Mouse (Mus musculus): Measurements from ENCODE around the gene Ctdspl. TPM values are rescaled to one million over a fixed set of nuclear protein-coding genes. Genes with fewer than 3 reads are reported as not detected.
A peak's percentile ranks its signal among the peaks of the same experiment; 100 is the strongest.

Gene Ctdspl
- polyA plus RNA-seq, 1 experiment from 2014 or later: 17.8 TPM

GRCm38 (mm10) chr9:118924554-118925085 lies 1.6 kb upstream of the Ctdspl start:
- no peak for ATAC-seq (ENCODE audit: low read depth)
- peaks cover 31% of the 10 kb centered on the region for H3K4me1 ChIP-seq (ENCODE audit: control insufficient read depth, insufficient read depth, low read length)

GRCm38 (mm10) chr9:118925286-118926110 lies 755 bp upstream of the Ctdspl start:
- H3K36me3 ChIP-seq (ENCODE audit: control insufficient read depth, insufficient read depth, low read length): 0 out of 2 replicates have a peak, but pooled peaks cover 8% of the 10 kb centered on the region
- H3K4me2 ChIP-seq (ENCODE audit: low read depth, low read length): peak overlapping the region; percentile 93
- H3K4me3 ChIP-seq (ENCODE audit: low read depth, low read length): peak overlapping the region; percentile 83
- DNase-seq (ENCODE audit: low spot score) (peak; percentile 98), ATAC-seq (ENCODE audit: low read depth) (peak; percentile 92)
- H3K4me1 ChIP-seq (ENCODE audit: control insufficient read depth, insufficient read depth, low read length): peaks cover 28% of the 10 kb centered on the region
- H3K27ac ChIP-seq (replicated peaks; ENCODE audit: low read depth, low read length): peak overlapping the region; percentile 91
- no peaks in the 10 kb centered on the region for H3K9me3 ChIP-seq (ENCODE audit: control insufficient read depth, low read length)
- WGBS: under 1% methylated on average over 43 of the region's 53 CpGs
- no peaks in the 10 kb centered on the region for H3K27me3 ChIP-seq (replicated peaks; ENCODE audit: control insufficient read depth, insufficient read depth, low read length)
- H3K9ac ChIP-seq (ENCODE audit: low read depth, low read length): peak overlapping the region; percentile 86

More at GRCm38 (mm10) chr9:118924554-118925085, 1.6 kb upstream of the Ctdspl start:
- no peaks in the 10 kb centered on the region for H3K9me3 ChIP-seq (ENCODE audit: control insufficient read depth, low read length)
- H3K27ac ChIP-seq (replicated peaks; ENCODE audit: low read depth, low read length): peak overlapping the region; percentile 63; the same call in 1 of the 2 replicates
- no peaks in the 10 kb centered on the region for H3K27me3 ChIP-seq (replicated peaks; ENCODE audit: control insufficient read depth, insufficient read depth, low read length)
- H3K9ac ChIP-seq (ENCODE audit: low read depth, low read length): peak overlapping the region; percentile 86
- H3K4me3 ChIP-seq (ENCODE audit: low read depth, low read length): peak overlapping the region; percentile 83
- 0 out of 2 replicates have a peak, but pooled peaks cover 6% of the 10 kb centered on the region for H3K36me3 ChIP-seq (ENCODE audit: control insufficient read depth, insufficient read depth, low read length)
- peak overlapping the region; percentile 93 for H3K4me2 ChIP-seq (ENCODE audit: low read depth, low read length)
- DNase-seq (ENCODE audit: low spot score): no peak
- WGBS: 13% methylated on average over 16 of the region's 16 CpGs

GRCm38 (mm10) chr9:118926688-118927321 lies 552 bp downstream of the Ctdspl start:
- Histone ChIP-seq H3K9me3 (ENCODE audit: control insufficient read depth, low read length) (no peaks in the 10 kb centered on the region), H3K9ac (ENCODE audit: low read depth, low read length) (peak overlapping the region; percentile 86), H3K36me3 (ENCODE audit: control insufficient read depth, insufficient read depth, low read length) (0 out of 2 replicates have a peak, but pooled peaks cover 8% of the 10 kb centered on the region), H3K4me3 (ENCODE audit: low read depth, low read length) (peak overlapping the region; percentile 83), H3K4me2 (ENCODE audit: low read depth, low read length) (peak overlapping the region; percentile 93), H3K27me3 (replicated peaks; ENCODE audit: control insufficient read depth, insufficient read depth, low read length) (no peaks in the 10 kb centered on the region), H3K27ac (replicated peaks; ENCODE audit: low read depth, low read length) (peak overlapping the region; percentile 91), H3K4me1 (ENCODE audit: control insufficient read depth, insufficient read depth, low read length) (peaks cover 28% of the 10 kb centered on the region)
- no peak for ATAC-seq (ENCODE audit: low read depth)
- 6% methylated on average over 13 of the region's 68 CpGs for WGBS
- no peak for DNase-seq (ENCODE audit: low spot score)

GRCm38 (mm10) chr9:118927501-118927900 lies 1.2 kb downstream of the Ctdspl start:
- Histone ChIP-seq H3K27me3 (replicated peaks; ENCODE audit: control insufficient read depth, insufficient read depth, low read length) (no peaks in the 10 kb centered on the region), H3K9me3 (ENCODE audit: control insufficient read depth, low read length) (no peaks in the 10 kb centered on the region), H3K4me1 (ENCODE audit: control insufficient read depth, insufficient read depth, low read length) (peaks cover 28% of the 10 kb centered on the region), H3K9ac (ENCODE audit: low read depth, low read length) (peak overlapping the region; percentile 86), H3K4me3 (ENCODE audit: low read depth, low read length) (peak overlapping the region; percentile 83), H3K36me3 (ENCODE audit: control insufficient read depth, insufficient read depth, low read length) (0 out of 2 replicates have a peak, but pooled peaks cover 8% of the 10 kb centered on the region), H3K27ac (replicated peaks; ENCODE audit: low read depth, low read length) (peak overlapping the region; percentile 91; the same call in 1 of the 2 replicates), H3K4me2 (ENCODE audit: low read depth, low read length) (peak overlapping the region; percentile 93)
- 21% methylated on average over 8 of the region's 8 CpGs for WGBS
- DNase-seq (ENCODE audit: low spot score): no peak
- ATAC-seq (ENCODE audit: low read depth): no peak

- Histone ChIP-seq H3K9me3 (ENCODE audit: control insufficient read depth, low read length) (no peaks in the 10 kb centered on the region), H3K9ac (ENCODE audit: low read depth, low read length) (peak overlapping the region; percentile 86; the same call in 1 of the 2 replicates), H3K36me3 (ENCODE audit: control insufficient read depth, insufficient read depth, low read length) (0 out of 2 replicates have a peak, but pooled peaks cover 11% of the 10 kb centered on the region), H3K27me3 (replicated peaks; ENCODE audit: control insufficient read depth, insufficient read depth, low read length) (no peaks in the 10 kb centered on the region), H3K27ac (replicated peaks; ENCODE audit: low read depth, low read length) (no peak overlapping the region), H3K4me2 (ENCODE audit: low read depth, low read length) (peak overlapping the region; percentile 93), H3K4me3 (ENCODE audit: low read depth, low read length) (peak overlapping the region; percentile 83), H3K4me1 (ENCODE audit: control insufficient read depth, insufficient read depth, low read length) (peaks cover 28% of the 10 kb centered on the region)
- ATAC-seq (ENCODE audit: low read depth): no peak
- DNase-seq (ENCODE audit: low spot score): no peak
- WGBS: 46% methylated on average over 2 of the region's 2 CpGs
Observed at GRCm38 (mm10) chr9:118928007-118928406, 1.8 kb downstream of the Ctdspl start.

- WGBS: 39% methylated on average over 7 of the region's 7 CpGs
- no peak for DNase-seq (ENCODE audit: low spot score)
Observed at GRCm38 (mm10) chr9:118928656-118929055, 2.4 kb downstream of the Ctdspl start.

GRCm38 (mm10) chr9:118930611-118931010 lies 4.4 kb downstream of the Ctdspl start:
- Histone ChIP-seq H3K36me3 (ENCODE audit: control insufficient read depth, insufficient read depth, low read length) (0 out of 2 replicates have a peak, but pooled peaks cover 12% of the 10 kb centered on the region), H3K27me3 (replicated peaks; ENCODE audit: control insufficient read depth, insufficient read depth, low read length) (no peaks in the 10 kb centered on the region), H3K4me2 (ENCODE audit: low read depth, low read length) (no peak overlapping the region), H3K27ac (replicated peaks; ENCODE audit: low read depth, low read length) (no peak overlapping the region), H3K4me3 (ENCODE audit: low read depth, low read length) (no peak overlapping the region), H3K4me1 (ENCODE audit: control insufficient read depth, insufficient read depth, low read length) (peaks cover 21% of the 10 kb centered on the region), H3K9ac (ENCODE audit: low read depth, low read length) (no peak overlapping the region), H3K9me3 (ENCODE audit: control insufficient read depth, low read length) (no peaks in the 10 kb centered on the region)
- ATAC-seq (ENCODE audit: low read depth) (no peak), DNase-seq (ENCODE audit: low spot score) (no peak)
- WGBS: 70% methylated on average over 9 of the region's 9 CpGs

More at GRCm38 (mm10) chr9:118928656-118929055, 2.4 kb downstream of the Ctdspl start:
- peak overlapping the region; percentile 34 for H3K9ac ChIP-seq (ENCODE audit: low read depth, low read length)
- H3K4me3 ChIP-seq (ENCODE audit: low read depth, low read length): peak overlapping the region; percentile 83; the same call in 1 of the 2 replicates
- H3K36me3 ChIP-seq (ENCODE audit: control insufficient read depth, insufficient read depth, low read length): 0 out of 2 replicates have a peak, but pooled peaks cover 14% of the 10 kb centered on the region
- H3K27ac ChIP-seq (replicated peaks; ENCODE audit: low read depth, low read length): no peak overlapping the region
- peaks cover 28% of the 10 kb centered on the region for H3K4me1 ChIP-seq (ENCODE audit: control insufficient read depth, insufficient read depth, low read length)
- H3K9me3 ChIP-seq (ENCODE audit: control insufficient read depth, low read length): no peaks in the 10 kb centered on the region
- H3K27me3 ChIP-seq (replicated peaks; ENCODE audit: control insufficient read depth, insufficient read depth, low read length): no peaks in the 10 kb centered on the region
- ATAC-seq (ENCODE audit: low read depth): no peak
- H3K4me2 ChIP-seq (ENCODE audit: low read depth, low read length): peak overlapping the region; percentile 93

- Histone ChIP-seq H3K4me3 (ENCODE audit: low read depth, low read length) (no peak overlapping the region), H3K27me3 (replicated peaks; ENCODE audit: control insufficient read depth, insufficient read depth, low read length) (no peaks in the 10 kb centered on the region), H3K4me1 (ENCODE audit: control insufficient read depth, insufficient read depth, low read length) (peaks cover 15% of the 10 kb centered on the region), H3K27ac (replicated peaks; ENCODE audit: low read depth, low read length) (no peak overlapping the region), H3K36me3 (ENCODE audit: control insufficient read depth, insufficient read depth, low read length) (0 out of 2 replicates have a peak, but pooled peaks cover 12% of the 10 kb centered on the region), H3K9ac (ENCODE audit: low read depth, low read length) (no peak overlapping the region), H3K9me3 (ENCODE audit: control insufficient read depth, low read length) (no peaks in the 10 kb centered on the region), H3K4me2 (ENCODE audit: low read depth, low read length) (no peak overlapping the region)
- no peak for ATAC-seq (ENCODE audit: low read depth)
- 86% methylated on average over 9 of the region's 9 CpGs for WGBS
- no peak for DNase-seq (ENCODE audit: low spot score)
Observed at GRCm38 (mm10) chr9:118933800-118934199, 7.5 kb downstream of the Ctdspl start.

All from embryonic facial prominence, embryonic 14.5 days (tissue).